Mouse (Mus musculus): ENCODE data around the gene Gprin3. TPM values are rescaled to one million over a fixed set of nuclear protein-coding genes. Genes with fewer than 3 reads are reported as not detected.
A peak's percentile ranks its signal among the peaks of the same experiment; 100 is the strongest.

The Gprin3 gene
- polyA plus RNA-seq, 1 experiment from 2014 or later = 7.6 TPM

DNA sequence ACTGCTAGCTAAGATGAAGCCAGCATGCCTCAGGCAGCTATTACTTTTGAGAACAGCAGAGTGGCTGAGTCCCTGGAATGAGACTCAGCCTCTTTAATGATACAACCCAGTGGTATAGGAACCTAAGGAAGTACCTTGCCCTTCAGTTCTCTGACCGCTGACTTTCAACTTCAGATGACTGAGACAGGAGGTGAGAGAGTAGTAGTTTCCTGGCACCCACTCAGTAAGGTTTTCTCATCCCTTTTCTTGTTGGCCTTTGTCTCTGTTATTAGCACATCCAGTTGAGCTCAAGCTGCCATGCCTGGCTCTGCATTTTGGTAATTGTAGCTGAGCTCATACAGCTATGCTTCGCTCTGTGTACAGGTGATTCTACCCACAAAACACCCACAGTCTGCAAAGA lies 62.8 kb downstream of the Gprin3 start:
- ATAC-seq (ENCODE audit: low FRiP score) (no peak), DNase-seq (ENCODE audit: low spot score) (no peak)
- no peaks in the 10 kb centered on the region for H3K36me3 ChIP-seq (replicated peaks; ENCODE audit: control insufficient read depth, insufficient read depth)
- H3K9me3 ChIP-seq (ENCODE audit: control insufficient read depth, low read length) = no peaks in the 10 kb centered on the region
- no peaks in the 10 kb centered on the region for H3K4me1 ChIP-seq (replicated peaks; ENCODE audit: control insufficient read depth, insufficient read depth, low read length)
- WGBS = 91% methylated on average over 2 of the region's 2 CpGs
- H3K4me3 ChIP-seq (replicated peaks; ENCODE audit: low read length) = no peak overlapping the region
- H3K4me2 ChIP-seq (replicated peaks) = no peak overlapping the region
- no peaks in the 10 kb centered on the region for H3K27me3 ChIP-seq (ENCODE audit: control insufficient read depth, insufficient read depth, low read length)
- H3K9ac ChIP-seq = no peak overlapping the region
- H3K27ac ChIP-seq = no peak overlapping the region

DNA sequence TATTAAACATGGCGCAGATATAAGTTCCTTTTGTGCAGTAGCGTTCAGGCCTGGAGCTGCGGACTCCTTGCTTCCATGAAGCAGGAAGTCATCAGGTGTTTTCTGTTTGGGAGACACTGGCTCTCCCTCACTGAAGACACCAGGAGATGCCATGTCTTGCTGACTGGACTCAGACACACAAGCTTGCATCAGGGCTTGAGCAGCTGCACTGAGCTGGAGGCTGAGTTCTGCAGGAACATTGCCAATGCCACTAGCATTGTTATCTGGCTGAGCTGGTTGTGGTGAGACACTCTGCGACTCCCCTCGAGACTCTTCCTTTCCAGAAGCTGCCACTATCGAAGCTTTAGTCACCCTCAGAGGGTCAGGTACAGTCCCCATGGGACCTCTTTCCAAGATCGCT lies 71.2 kb downstream of the Gprin3 start:
- Histone ChIP-seq H3K9ac (no peak overlapping the region), H3K4me3 (replicated peaks; ENCODE audit: low read length) (no peak overlapping the region), H3K4me1 (replicated peaks; ENCODE audit: control insufficient read depth, insufficient read depth, low read length) (no peaks in the 10 kb centered on the region), H3K9me3 (ENCODE audit: control insufficient read depth, low read length) (no peaks in the 10 kb centered on the region), H3K36me3 (replicated peaks; ENCODE audit: control insufficient read depth, insufficient read depth) (no peaks in the 10 kb centered on the region), H3K4me2 (replicated peaks) (no peak overlapping the region), H3K27me3 (ENCODE audit: control insufficient read depth, insufficient read depth, low read length) (no peaks in the 10 kb centered on the region), H3K27ac (no peak overlapping the region)
- DNase-seq (ENCODE audit: low spot score) = no peak
- WGBS = 91% methylated on average over 7 of the region's 7 CpGs
- ATAC-seq (ENCODE audit: low FRiP score) = no peak

DNA sequence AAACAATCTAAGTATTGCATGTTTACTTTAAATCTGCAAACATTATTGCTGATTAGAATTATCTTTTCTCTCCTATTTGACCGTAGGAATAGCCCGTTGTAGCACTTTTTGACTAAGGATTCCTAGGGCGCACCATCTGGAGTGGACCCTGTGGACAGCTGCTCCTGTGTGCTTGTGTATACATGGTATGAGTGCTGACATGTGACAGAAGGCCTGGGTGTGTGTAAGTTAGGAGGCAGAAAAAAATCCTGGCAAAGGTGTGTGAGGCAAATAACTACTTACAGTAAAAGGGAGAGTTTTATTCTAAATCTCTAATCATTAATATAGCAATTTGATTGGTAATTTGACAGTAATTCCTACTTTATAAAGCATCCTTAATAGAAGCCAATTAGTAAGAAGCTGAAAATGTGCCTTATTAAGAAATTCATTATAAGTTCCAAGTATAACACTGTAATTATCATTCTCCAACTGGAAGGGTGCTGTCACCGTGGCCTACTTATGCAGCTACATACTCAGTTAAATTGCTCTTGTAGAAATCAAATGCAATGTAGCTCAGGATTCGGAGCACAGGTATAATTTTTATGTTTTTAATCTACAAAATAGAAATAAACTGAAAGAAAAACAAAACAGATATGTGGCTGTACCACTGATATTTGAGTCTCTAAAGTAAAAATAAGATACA lies 74.8 kb downstream of the Gprin3 start:
- Histone ChIP-seq H3K27ac (no peak overlapping the region), H3K9ac (no peak overlapping the region), H3K9me3 (ENCODE audit: control insufficient read depth, low read length) (no peaks in the 10 kb centered on the region), H3K4me1 (replicated peaks; ENCODE audit: control insufficient read depth, insufficient read depth, low read length) (no peaks in the 10 kb centered on the region), H3K4me2 (replicated peaks) (no peak overlapping the region), H3K4me3 (replicated peaks; ENCODE audit: low read length) (no peak overlapping the region), H3K36me3 (replicated peaks; ENCODE audit: control insufficient read depth, insufficient read depth) (no peaks in the 10 kb centered on the region), H3K27me3 (ENCODE audit: control insufficient read depth, insufficient read depth, low read length) (no peaks in the 10 kb centered on the region)
- no peak for DNase-seq (ENCODE audit: low spot score)
- WGBS = 87% methylated on average over 5 of the region's 5 CpGs
- ATAC-seq (ENCODE audit: low FRiP score) = no peak

DNA sequence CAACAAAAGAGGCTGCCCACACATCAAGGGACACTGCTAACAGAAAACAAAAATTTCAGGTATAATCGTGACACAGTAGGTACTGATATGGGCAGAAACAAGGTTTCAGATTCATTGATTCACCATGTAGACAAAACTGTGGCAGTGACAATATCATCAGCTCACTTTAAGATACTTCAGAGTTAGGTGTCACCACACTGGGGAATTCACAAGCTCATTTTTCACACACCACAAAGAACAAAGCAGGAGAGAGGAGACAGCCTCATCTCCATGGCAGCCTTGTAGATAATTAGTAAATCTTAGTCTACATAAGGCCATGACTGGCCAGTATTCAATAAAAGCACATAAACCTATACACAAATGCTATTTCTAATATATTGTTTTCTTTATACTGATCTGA lies 77.4 kb downstream of the Gprin3 start:
- WGBS = 86% methylated on average over 1 of the region's 1 CpGs
- H3K9me3 ChIP-seq (ENCODE audit: control insufficient read depth, low read length) = no peaks in the 10 kb centered on the region
- H3K4me2 ChIP-seq (replicated peaks) = no peak overlapping the region
- no peak overlapping the region for H3K9ac ChIP-seq
- H3K4me3 ChIP-seq (replicated peaks; ENCODE audit: low read length) = no peak overlapping the region
- no peak overlapping the region for H3K27ac ChIP-seq
- DNase-seq (ENCODE audit: low spot score) (no peak), ATAC-seq (ENCODE audit: low FRiP score) (no peak)
- no peaks in the 10 kb centered on the region for H3K4me1 ChIP-seq (replicated peaks; ENCODE audit: control insufficient read depth, insufficient read depth, low read length)
- H3K36me3 ChIP-seq (replicated peaks; ENCODE audit: control insufficient read depth, insufficient read depth) = no peaks in the 10 kb centered on the region
- H3K27me3 ChIP-seq (ENCODE audit: control insufficient read depth, insufficient read depth, low read length) = no peaks in the 10 kb centered on the region

DNA sequence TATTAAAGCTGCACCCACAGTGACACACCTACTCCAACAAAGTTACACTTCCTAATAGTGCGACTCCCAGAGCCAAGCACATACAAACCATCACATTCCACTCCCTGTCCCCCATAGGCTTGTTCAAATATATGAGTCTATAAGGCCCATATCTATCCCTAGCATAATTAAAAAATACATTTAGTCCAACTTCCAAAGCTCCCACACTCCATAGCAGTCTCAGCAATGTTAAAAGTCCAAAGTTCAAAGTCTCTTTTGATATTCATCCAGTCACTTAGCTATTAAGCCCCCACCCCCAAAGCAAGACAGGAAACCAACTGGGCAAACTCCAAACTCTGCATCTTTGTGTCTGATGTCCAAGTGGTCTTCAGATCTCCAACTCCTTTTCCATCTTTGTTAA lies 84.9 kb downstream of the Gprin3 start:
- no peak for ATAC-seq (ENCODE audit: low FRiP score)
- Histone ChIP-seq H3K4me1 (replicated peaks; ENCODE audit: control insufficient read depth, insufficient read depth, low read length) (no peaks in the 10 kb centered on the region), H3K4me3 (replicated peaks; ENCODE audit: low read length) (no peak overlapping the region), H3K27ac (no peak overlapping the region), H3K27me3 (ENCODE audit: control insufficient read depth, insufficient read depth, low read length) (no peaks in the 10 kb centered on the region), H3K36me3 (replicated peaks; ENCODE audit: control insufficient read depth, insufficient read depth) (no peaks in the 10 kb centered on the region), H3K4me2 (replicated peaks) (no peak overlapping the region), H3K9me3 (ENCODE audit: control insufficient read depth, low read length) (no peaks in the 10 kb centered on the region), H3K9ac (no peak overlapping the region)
- no peak for DNase-seq (ENCODE audit: low spot score)
- 88% methylated on average over 1 of the region's 1 CpGs for WGBS

DNA sequence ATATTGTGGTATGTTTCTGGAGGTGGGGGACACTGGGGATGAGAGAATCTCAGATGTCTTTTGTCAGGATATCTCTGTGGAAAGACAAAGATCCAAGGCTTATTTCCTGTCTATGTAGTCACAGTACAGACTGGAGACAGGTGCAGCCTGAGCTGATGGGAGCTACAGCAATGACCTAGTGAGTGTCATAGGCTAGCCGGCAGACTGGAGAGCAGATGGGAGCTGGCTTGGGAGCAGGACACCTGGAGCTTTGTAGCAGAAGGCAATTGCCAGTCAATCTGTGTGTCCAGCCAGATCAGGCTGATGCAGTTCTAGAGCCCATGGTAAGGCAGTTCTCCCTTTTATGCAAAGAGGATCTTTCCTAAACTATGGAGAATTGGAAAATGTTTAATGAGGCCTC lies 97.8 kb downstream of the Gprin3 start:
- DNase-seq (ENCODE audit: low spot score) (no peak), ATAC-seq (ENCODE audit: low FRiP score) (0 out of 2 replicates have a peak, but pooled peaks have one; percentile 60)
- Histone ChIP-seq H3K9me3 (ENCODE audit: control insufficient read depth, low read length) (no peaks in the 10 kb centered on the region), H3K4me3 (replicated peaks; ENCODE audit: low read length) (no peak overlapping the region), H3K36me3 (replicated peaks; ENCODE audit: control insufficient read depth, insufficient read depth) (no peaks in the 10 kb centered on the region), H3K4me1 (replicated peaks; ENCODE audit: control insufficient read depth, insufficient read depth, low read length) (no peaks in the 10 kb centered on the region), H3K9ac (no peak overlapping the region), H3K4me2 (replicated peaks) (no peak overlapping the region), H3K27me3 (ENCODE audit: control insufficient read depth, insufficient read depth, low read length) (no peaks in the 10 kb centered on the region), H3K27ac (no peak overlapping the region)
- 77% methylated on average over 1 of the region's 1 CpGs for WGBS

DNA sequence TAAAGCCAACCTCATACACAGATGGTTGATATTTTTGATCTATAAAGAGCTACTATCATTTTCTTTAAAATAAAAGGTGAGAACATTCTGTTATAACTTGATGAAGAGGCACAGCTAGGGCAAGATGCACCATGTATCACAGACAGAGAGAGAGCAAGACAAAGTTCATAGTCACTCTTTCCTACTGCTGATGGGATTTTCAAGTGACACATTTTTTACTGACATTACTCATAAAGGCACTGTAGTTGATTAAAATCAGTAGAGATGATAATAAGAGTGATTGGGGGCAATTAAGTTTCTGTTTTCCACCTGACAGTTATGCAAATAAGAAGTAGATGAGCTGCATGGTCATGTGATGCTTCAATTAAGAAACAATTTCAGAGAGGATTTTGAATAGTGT lies 110.2 kb downstream of the Gprin3 start:
- no peak overlapping the region for H3K4me2 ChIP-seq (replicated peaks)
- H3K36me3 ChIP-seq (replicated peaks; ENCODE audit: control insufficient read depth, insufficient read depth) = no peaks in the 10 kb centered on the region
- H3K27ac ChIP-seq = no peak overlapping the region
- H3K27me3 ChIP-seq (ENCODE audit: control insufficient read depth, insufficient read depth, low read length) = no peaks in the 10 kb centered on the region
- no peak overlapping the region for H3K9ac ChIP-seq
- no peak for DNase-seq (ENCODE audit: low spot score)
- ATAC-seq (ENCODE audit: low FRiP score) = no peak
- no peak overlapping the region for H3K4me3 ChIP-seq (replicated peaks; ENCODE audit: low read length)
- no peaks in the 10 kb centered on the region for H3K9me3 ChIP-seq (ENCODE audit: control insufficient read depth, low read length)
- no peaks in the 10 kb centered on the region for H3K4me1 ChIP-seq (replicated peaks; ENCODE audit: control insufficient read depth, insufficient read depth, low read length)

DNA sequence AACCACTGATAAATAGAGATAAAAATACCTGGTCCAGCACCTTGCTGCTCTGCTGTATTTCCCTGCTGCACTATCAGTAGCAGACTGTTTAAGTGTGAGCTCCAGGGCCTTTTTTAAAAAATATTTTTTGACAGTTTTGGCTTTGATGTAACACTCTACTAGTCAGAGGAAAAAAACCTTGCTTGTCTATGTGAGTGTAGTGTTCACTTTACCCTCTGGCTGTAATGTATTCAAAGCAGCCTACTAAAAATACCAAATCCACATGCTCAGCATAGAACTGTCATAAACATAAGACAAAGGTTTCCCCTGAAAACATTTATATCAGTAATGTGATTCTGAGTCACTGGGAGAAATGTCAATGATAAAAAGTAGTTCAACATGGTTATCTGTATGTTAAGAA lies 111.0 kb downstream of the Gprin3 start:
- Histone ChIP-seq H3K27me3 (ENCODE audit: control insufficient read depth, insufficient read depth, low read length) (no peaks in the 10 kb centered on the region), H3K9me3 (ENCODE audit: control insufficient read depth, low read length) (no peaks in the 10 kb centered on the region), H3K4me1 (replicated peaks; ENCODE audit: control insufficient read depth, insufficient read depth, low read length) (no peaks in the 10 kb centered on the region), H3K36me3 (replicated peaks; ENCODE audit: control insufficient read depth, insufficient read depth) (no peaks in the 10 kb centered on the region), H3K9ac (no peak overlapping the region), H3K4me2 (replicated peaks) (no peak overlapping the region), H3K27ac (no peak overlapping the region), H3K4me3 (replicated peaks; ENCODE audit: low read length) (no peak overlapping the region)
- ATAC-seq (ENCODE audit: low FRiP score) (no peak), DNase-seq (ENCODE audit: low spot score) (no peak)

DNA sequence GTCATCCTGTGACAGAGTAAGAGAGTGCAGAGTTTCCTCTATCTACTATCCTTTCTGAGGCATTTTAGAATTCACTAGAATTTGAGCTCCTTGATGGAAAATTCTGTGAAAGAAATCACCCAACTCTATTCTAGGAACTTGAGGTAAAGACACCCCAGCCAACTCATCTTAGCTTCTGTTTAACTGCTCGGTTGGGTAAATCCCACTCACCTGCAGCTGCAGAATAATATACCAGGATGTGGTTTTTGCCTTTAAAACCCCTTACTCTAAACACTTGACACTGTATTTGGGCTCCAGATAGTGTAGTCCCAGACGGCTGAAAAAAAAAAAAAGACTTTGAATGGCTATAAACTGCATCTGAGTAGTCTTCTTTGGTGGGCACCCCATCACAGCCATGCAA lies 112.9 kb downstream of the Gprin3 start:
- H3K9ac ChIP-seq = no peak overlapping the region
- H3K27ac ChIP-seq = no peak overlapping the region
- WGBS = 73% methylated on average over 2 of the region's 2 CpGs
- H3K36me3 ChIP-seq (replicated peaks; ENCODE audit: control insufficient read depth, insufficient read depth) = no peaks in the 10 kb centered on the region
- no peak overlapping the region for H3K4me2 ChIP-seq (replicated peaks)
- no peak for DNase-seq (ENCODE audit: low spot score)
- no peak for ATAC-seq (ENCODE audit: low FRiP score)
- no peak overlapping the region for H3K4me3 ChIP-seq (replicated peaks; ENCODE audit: low read length)
- no peaks in the 10 kb centered on the region for H3K4me1 ChIP-seq (replicated peaks; ENCODE audit: control insufficient read depth, insufficient read depth, low read length)
- no peaks in the 10 kb centered on the region for H3K27me3 ChIP-seq (ENCODE audit: control insufficient read depth, insufficient read depth, low read length)
- H3K9me3 ChIP-seq (ENCODE audit: control insufficient read depth, low read length) = no peaks in the 10 kb centered on the region

DNA sequence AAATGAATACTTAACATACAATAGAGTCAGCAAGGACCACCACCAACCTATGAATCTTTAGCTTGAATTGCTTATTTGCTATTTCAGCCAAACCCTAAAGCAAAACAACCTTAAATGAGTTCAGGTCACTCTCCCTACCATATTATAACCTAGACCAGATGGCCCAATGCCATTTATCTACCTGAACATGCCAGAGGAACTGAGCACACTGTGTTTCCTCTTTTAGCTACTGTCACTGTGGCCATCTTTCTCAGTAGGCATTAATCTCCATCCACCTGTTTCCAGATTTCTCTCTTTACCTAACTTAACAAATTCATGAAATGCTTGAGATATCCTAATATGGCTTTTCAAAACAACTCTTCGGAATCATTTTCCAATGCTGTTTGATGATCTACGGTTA lies 114.9 kb downstream of the Gprin3 start:
- no peak overlapping the region for H3K4me2 ChIP-seq (replicated peaks)
- H3K36me3 ChIP-seq (replicated peaks; ENCODE audit: control insufficient read depth, insufficient read depth) = no peaks in the 10 kb centered on the region
- DNase-seq (ENCODE audit: low spot score) (no peak), ATAC-seq (ENCODE audit: low FRiP score) (no peak)
- H3K27me3 ChIP-seq (ENCODE audit: control insufficient read depth, insufficient read depth, low read length) = no peaks in the 10 kb centered on the region
- H3K9ac ChIP-seq = no peak overlapping the region
- WGBS = 95% methylated on average over 2 of the region's 2 CpGs
- H3K4me3 ChIP-seq (replicated peaks; ENCODE audit: low read length) = no peak overlapping the region
- no peaks in the 10 kb centered on the region for H3K4me1 ChIP-seq (replicated peaks; ENCODE audit: control insufficient read depth, insufficient read depth, low read length)
- H3K9me3 ChIP-seq (ENCODE audit: control insufficient read depth, low read length) = no peaks in the 10 kb centered on the region
- no peak overlapping the region for H3K27ac ChIP-seq

Data from hindbrain, embryonic 14.5 days (tissue).